Mouse (Mus musculus): ENCODE data around the gene Rab3il1. TPM values are rescaled to one million over a fixed set of nuclear protein-coding genes. Genes with fewer than 3 reads are reported as not detected.

Rab3il1 gene
- total RNA-seq, 2 experiments from 2014 or later = 12.9 to 14.9 TPM

- intact Hi-C loops (cut with DNase I) = no loop called here
- DNase-seq = no peak
These were observed 36.1 kb downstream of the Rab3il1 start for GRCm38 (mm10) chr19:10037534-10037933.

- intact Hi-C loops (cut with DNase I) = no loop called here
- DNase-seq = no peak
These were observed 36.9 kb downstream of the Rab3il1 start for GRCm38 (mm10) chr19:10038364-10038763.

- intact Hi-C loops (cut with DNase I) = no loop called here
- DNase-seq = peak; percentile 54
These were observed 37.4 kb downstream of the Rab3il1 start for GRCm38 (mm10) chr19:10038910-10039309.

GRCm38 (mm10) chr19:10039615-10040014, 38.1 kb downstream of the Rab3il1 start:
- intact Hi-C loops (cut with DNase I) = no loop called here

GRCm38 (mm10) chr19:10040866-10041387, 39.5 kb downstream of the Rab3il1 start:
- intact Hi-C loops (cut with DNase I) = no loop called here
- no peak for DNase-seq

More at GRCm38 (mm10) chr19:10039615-10040014, 38.1 kb downstream of the Rab3il1 start:
- DNase-seq = no peak

GRCm38 (mm10) chr19:10041388-10042148, 40.1 kb downstream of the Rab3il1 start, which contains the start of gene Fads3:
Fads3 (plus strand) TSS chr19:10041569.
- DNase-seq = peak; percentile 68
- intact Hi-C loops (cut with DNase I) = no loop called here

- intact Hi-C loops (cut with DNase I) = no loop called here
- no peak for DNase-seq
These were observed 40.8 kb downstream of the Rab3il1 start for GRCm38 (mm10) chr19:10042232-10042631.

- intact Hi-C loops (cut with DNase I) = no loop called here
- DNase-seq = no peak
These were observed 41.3 kb downstream of the Rab3il1 start for GRCm38 (mm10) chr19:10042816-10043215.

- DNase-seq = no peak
- intact Hi-C loops (cut with DNase I) = no loop called here
These were observed 42.2 kb downstream of the Rab3il1 start for GRCm38 (mm10) chr19:10043643-10044042.

- DNase-seq = no peak
- intact Hi-C loops (cut with DNase I) = no loop called here
These were observed 44.2 kb downstream of the Rab3il1 start for GRCm38 (mm10) chr19:10045707-10046106.

GRCm38 (mm10) chr19:10046346-10046745, 44.9 kb downstream of the Rab3il1 start:
- no peak for DNase-seq
- intact Hi-C loops (cut with DNase I) = no loop called here

- intact Hi-C loops (cut with DNase I) = no loop called here
- DNase-seq = no peak
These were observed 45.5 kb downstream of the Rab3il1 start for GRCm38 (mm10) chr19:10046983-10047382.

GRCm38 (mm10) chr19:10049533-10049932, 48.1 kb downstream of the Rab3il1 start:
- DNase-seq = no peak
- intact Hi-C loops (cut with DNase I) = no loop called here

GRCm38 (mm10) chr19:10050438-10050837, 49.0 kb downstream of the Rab3il1 start:
- intact Hi-C loops (cut with DNase I) = no loop called here
- no peak for DNase-seq

GRCm38 (mm10) chr19:10052698-10053097, 51.2 kb downstream of the Rab3il1 start:
- DNase-seq = no peak
- intact Hi-C loops (cut with DNase I) = no loop called here

- intact Hi-C loops (cut with DNase I) = no loop called here
- DNase-seq = no peak
These were observed 52.3 kb downstream of the Rab3il1 start for GRCm38 (mm10) chr19:10053692-10054260.

GRCm38 (mm10) chr19:10054361-10055075, 53.0 kb downstream of the Rab3il1 start:
- no peak for DNase-seq
- intact Hi-C loops (cut with DNase I) = no loop called here

GRCm38 (mm10) chr19:10055261-10055660, 53.8 kb downstream of the Rab3il1 start:
- intact Hi-C loops (cut with DNase I) = no loop called here
- no peak for DNase-seq

GRCm38 (mm10) chr19:10055783-10056660, 54.6 kb downstream of the Rab3il1 start:
- intact Hi-C loops (cut with DNase I) = no loop called here

GRCm38 (mm10) chr19:10056686-10057085, 55.2 kb downstream of the Rab3il1 start:
- DNase-seq = no peak
- intact Hi-C loops (cut with DNase I) = no loop called here

More at GRCm38 (mm10) chr19:10055783-10056660, 54.6 kb downstream of the Rab3il1 start:
- DNase-seq = no peak

Data from left cerebral cortex, postnatal 4 days (tissue).